Mouse (Mus musculus) kidney, adult 18-20 months (tissue): Measurements from ENCODE around the gene Maco1.
A peak's percentile ranks its signal among the peaks of the same experiment; 100 is the strongest.

Experiments used
- DNase-seq: peaks from one replicate; pipeline ENCODE4 v3.0.0; 2021

Gene Maco1

GRCm38 (mm10) chr4:134853259-134853636 is at the start of gene Maco1:
Gene Maco1 (minus strand): TSS chr4:134853345.
- DNase-seq: peak; percentile 100

DNA sequence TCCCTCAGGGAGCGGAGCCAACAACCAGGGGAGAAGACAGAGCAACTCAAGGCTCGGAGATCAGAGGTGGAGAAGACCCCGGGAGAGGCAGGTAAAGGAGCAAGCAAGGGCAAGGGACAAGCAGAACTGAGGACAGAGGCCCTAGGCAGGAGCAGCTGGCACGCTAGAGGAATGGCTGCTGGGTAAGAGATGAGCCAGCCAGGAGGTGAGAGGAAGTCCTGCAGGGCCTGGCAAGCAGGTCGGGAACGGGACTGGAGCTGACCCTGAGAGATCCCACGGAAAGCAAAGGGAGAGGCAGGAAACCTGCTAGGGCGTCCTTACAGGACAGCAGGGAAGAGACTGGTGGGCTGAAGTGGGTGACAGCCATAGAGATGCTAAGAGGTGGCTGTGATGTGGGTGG is 48.0 kb upstream of the Maco1 start:
- no peak for DNase-seq

DNA sequence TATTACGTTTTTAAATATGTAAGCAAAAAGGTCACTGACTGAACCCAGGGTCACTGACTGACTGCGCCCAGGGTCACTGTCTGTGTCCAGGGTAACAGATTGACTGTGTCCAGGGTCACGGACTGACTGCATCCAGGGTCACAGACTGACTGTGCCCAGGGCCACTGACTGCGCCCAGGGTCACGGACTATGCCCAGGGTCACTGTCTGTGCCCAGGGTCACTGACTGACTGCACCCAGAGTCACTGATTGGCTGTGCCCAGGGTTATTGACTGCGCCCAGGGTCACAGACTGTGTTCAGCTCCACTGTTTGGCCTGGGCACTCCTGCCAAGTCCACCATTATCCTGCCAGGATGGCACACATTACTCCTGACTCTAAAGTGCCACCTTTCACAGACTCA is 44.1 kb upstream of the Maco1 start:
- DNase-seq: no peak

GRCm38 (mm10) chr4:134892096-134892495 is 39.0 kb upstream of the Maco1 start:
- peak; percentile 63 for DNase-seq

DNA sequence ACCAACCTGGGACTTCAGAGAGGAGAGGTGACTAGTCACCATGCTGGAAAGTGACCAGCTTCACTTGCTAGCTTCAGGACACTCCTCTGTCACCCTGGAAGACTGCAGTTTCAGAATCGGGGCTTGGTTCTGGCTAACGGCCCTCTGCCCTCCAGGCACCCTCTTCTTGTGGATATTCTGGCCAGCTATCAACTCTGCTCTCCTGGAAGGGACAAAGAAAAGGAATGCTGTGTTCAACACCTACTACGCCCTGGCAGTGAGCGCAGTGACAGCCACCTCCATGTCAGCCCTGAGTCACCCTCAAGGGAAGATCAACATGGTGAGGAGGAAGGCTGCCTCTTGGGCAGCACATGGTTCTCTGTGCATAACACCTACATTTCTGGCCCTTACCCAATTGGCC is 31.2 kb upstream of the Maco1 start:
- no peak for DNase-seq

DNA sequence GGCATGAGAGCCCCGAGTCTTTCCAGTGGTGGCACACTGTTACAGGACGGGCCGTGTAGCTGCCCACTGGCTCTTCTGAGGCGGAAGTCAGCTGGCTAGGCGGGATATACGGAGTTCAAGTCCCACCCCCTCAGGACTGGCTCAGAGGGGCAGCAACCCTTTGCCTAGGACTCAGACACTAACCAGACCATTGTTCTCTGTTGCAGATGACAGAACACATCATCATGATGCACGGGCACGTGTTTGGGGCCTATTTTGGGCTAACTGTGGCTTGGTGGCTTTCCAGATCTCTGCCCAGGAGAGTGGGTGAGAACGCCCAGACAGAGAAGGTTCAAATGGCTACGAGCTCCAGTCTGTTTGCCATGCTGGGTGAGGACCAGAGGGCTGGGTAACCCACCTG is 30.7 kb upstream of the Maco1 start:
- DNase-seq: no peak

- peak; percentile 49 for DNase-seq
These were observed 30.1 kb upstream of the Maco1 start for GRCm38 (mm10) chr4:134883266-134883665.

DNA sequence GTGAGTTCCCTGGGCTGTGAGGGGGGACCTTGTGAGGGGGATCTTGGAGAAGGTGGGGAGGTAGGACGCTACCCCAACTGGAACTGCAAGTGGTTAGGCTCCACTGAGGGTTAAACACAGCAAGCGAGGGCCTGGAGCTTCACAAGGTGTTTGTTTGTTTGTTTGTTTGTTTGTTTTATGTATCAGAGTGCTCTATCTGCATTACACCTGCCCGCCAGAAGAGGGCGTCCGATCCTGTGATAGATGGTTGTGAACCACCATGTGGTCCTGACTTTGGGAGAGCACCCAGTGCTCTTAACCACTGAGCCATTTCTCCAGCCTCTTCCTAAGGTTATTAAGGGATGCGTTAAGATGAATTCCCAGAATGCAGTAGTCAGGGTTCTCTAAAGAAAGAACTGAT is 26.9 kb upstream of the Maco1 start:
- DNase-seq: peak; percentile 19

- peak; percentile 80 for DNase-seq
These were observed 26.4 kb upstream of the Maco1 start for GRCm38 (mm10) chr4:134879410-134879981.

DNA sequence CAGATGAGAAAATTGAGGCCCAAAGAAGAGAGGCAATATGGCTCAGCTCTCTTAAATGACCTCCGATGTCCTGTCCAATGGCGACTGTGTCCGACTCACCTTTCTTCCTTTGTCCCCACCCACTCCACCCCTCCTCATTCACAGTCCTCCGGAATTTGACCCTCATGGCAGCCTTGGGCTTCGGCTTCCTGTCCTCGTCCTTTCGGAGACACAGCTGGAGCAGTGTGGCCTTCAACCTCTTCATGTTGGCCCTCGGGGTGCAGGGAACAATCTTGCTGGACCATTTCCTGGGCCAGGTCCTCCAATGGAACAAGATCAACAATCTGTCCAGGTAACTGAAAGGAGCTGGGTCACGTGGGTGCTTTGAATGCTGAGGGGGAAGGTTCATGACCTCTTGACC is 23.0 kb upstream of the Maco1 start:
- no peak for DNase-seq

- no peak for DNase-seq
These were observed 18.8 kb upstream of the Maco1 start for GRCm38 (mm10) chr4:134871950-134872349.

- no peak for DNase-seq
These were observed 18.3 kb upstream of the Maco1 start for GRCm38 (mm10) chr4:134871477-134871876.

DNA sequence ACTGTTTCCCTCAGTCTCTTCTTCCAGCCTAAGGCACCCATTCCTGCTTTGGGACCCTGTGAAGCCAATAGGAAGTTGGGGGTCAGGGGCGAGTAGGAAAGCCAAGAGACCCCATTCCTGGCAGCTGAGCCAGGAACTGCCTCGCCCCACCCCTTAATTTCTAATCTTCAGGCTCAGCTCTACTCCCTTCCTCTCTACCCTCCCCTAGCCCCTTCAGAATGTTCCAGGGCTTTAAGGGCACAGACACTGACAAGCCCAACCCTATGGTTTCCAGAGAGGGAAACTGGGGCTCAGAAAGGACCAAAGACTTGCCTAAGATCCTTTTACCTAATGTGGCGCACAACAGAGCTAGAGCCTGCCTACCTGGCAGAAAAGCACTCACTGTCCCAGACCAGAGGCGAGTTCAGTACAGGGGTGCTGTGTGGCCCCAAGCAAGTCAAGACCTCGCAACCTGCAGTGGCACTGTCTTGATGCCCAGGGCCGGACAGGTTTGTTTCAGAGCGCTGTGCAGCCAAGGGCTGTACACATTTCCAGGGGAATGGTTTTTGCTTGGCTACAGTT is 16.8 kb upstream of the Maco1 start:
- DNase-seq: no peak

DNA sequence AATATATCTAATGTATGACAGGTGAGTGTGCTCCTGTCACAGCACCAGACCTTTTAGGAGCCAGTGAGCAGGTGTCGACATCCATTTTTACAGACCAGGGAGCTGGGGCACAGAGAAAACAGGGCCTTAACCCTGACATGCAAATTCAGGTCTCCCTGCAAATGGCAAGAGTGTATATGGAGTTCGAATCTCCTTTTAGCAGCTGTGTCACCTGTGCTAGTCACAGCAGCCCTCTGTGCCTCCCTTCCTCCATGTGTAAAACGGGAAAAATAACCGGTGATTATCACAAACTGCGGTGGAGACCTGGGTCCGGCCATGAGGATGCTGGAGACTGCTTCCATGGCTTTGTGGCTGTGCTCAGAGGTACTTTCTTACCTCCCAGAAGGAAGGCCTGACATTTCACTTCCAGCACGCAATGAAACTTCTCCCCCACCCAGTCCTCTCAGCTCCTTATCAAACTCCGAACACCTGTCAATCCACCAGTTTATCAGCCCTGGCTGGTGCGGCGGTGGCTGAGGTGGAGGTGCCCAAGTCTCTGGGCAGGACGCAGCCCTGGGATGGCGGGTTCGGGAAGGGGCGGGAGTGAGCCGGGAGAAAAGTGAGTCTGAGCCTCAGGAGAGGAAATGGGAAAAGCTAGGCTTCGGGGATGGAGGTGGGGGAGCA is 16.1 kb upstream of the Maco1 start:
- no peak for DNase-seq

GRCm38 (mm10) chr4:134868490-134868889 is 15.3 kb upstream of the Maco1 start:
- no peak for DNase-seq

DNA sequence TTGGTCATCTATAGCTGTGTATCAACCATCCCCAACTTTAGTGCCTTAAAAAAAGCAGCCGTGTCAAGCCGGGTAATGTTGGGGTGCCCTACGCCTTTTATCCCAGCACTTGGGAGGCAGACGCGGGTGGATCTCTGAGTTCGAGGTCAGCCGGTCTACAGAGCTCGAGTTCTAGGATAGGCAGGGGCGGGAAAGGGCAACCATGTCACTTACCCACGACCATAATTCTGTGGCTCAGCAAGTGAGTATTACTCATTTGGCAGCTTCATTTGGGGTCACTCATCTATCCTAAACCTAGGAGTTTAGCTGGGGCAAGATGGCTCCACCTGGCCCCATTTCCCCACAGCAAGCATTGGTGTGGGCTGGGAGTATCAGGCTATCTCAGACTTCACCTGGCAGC is 14.9 kb upstream of the Maco1 start:
- DNase-seq: no peak

DNA sequence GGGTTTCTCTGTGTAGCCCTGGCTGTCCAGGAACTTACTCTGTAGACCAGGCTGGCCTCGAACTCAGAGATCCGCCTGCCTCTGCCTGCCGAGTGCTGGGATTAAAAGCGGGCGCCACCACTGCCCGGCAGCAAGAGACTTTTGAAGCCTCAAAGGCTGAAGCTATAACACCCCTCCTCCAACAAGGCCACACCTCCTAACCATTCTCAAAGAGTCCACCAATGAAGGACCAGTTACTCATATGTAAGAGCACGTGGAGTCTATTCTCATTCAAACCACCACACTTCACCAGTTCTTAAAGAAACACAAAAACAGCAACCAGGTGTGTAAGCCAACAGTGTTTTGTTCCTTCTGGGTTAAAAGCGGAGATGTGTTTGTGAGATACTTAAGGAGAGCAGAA is 14.5 kb upstream of the Maco1 start:
- DNase-seq: no peak

DNA sequence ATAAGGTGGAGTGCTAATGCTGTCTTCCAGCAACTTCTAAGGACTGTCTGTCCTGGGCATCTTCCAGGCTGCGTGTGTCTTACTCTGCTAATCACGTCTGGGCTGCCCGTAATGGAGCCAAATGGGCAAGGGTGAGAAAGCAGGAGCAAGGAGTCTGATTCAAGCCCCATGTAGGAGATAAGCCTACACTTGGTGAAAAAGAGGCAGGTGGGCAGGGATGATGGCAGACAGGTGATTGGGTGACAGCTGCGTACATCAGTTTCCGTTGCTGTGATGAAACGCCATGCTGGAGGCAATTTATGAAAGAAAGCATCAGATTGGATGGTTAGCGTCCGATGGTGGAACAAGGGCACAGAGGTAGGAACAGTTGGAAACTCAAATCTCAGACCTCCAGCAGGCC is 14.1 kb upstream of the Maco1 start:
- DNase-seq: no peak

DNA sequence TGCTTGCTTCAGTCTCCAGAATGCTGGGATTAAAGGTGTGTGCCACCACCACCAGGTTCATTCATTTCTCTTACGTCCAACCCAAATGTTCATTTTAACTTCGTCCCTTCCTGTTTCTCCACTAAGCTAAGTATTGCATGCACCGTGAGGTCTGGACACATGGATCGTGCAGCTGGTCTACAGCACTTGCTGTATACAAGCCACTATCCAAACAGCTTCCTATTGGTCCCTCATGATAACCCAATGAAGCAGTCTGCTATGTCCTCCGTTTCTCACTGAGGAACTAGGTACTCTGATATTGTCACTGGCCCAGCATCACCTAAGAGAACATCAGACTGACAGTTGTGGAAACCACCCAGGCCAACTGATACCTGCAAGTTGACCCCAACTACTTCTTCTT is 12.6 kb upstream of the Maco1 start:
- DNase-seq: no peak

- DNase-seq: no peak
These were observed 12.2 kb upstream of the Maco1 start for GRCm38 (mm10) chr4:134865340-134865739.

DNA sequence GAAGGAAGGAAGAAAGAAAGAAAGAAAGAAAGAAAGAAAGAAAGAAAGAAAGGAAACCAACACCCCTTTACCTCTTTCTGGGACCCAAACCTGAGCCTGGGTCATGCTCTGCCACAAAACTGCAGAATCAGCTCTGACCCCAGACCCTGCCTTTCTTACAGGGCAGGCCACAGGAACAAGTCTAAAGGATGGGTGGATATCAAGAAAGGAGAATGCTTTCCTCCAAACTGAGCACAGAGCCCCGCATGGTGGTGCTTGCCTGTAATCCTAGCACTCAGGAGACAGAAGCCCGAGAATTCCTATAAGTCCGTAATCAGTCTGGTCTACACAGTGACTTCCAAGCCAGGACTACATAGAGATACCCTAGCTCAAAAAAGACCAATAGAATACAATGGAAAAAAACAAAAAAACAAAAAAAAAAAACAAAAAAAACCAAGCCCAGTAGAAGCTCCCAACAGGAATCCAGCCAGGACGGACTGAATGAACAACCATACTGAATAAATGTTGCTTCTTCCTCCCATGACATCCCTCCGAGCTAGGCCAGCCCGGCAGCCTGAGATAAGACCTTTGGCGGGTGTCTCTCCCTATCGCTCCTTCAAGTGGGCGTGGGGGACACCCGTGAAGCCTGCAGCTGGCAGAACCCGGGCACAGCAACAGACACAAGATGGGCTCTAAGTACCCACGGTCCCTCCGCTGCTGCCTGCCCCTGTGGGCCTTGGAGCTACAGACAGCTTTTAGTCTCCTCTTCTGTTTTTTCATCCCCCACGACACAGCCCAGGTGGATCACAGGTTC is 11.0 kb upstream of the Maco1 start, which contains the start of gene Rhd:
TSS of gene Rhd (plus strand) at position 600 of the 793 bp plus-strand sequence.
- no peak for DNase-seq

DNA sequence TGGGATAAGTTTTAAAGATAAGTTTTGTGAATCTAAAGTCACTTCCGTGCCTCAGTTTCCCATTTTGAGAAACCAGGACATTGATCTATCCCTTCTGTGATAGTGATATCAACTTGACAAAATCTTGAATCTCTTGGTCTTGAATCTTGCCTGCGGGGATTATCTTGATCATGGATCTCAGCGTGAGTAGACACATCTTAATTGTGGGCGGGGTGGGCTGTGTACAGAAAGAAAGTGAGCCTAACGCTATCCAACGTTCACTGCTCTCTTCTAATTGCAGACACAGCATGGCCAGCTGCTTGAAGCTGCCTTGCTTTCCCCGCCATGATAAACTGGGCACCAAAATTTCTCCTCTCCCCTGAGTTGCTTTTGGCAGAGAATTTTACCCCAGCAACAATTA is 9.9 kb upstream of the Maco1 start:
- DNase-seq: no peak

DNA sequence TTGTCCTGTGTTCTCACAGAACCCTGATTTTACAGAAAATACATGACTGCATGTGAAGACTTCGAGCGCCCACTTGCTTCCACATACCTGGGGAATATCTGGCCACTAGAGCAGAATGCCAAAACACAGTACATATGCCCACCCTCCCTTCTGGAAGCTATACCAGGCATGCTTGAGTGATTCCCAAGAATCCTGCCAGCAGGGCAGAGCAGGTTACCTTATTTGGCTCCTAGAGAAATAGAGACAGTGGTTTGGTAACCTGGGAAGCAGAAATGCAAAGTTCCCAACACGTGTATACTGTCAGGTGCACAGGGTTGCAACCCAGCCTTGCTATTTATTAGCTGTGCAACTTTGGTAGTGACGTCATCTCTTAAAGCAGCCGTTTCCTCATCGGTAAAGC is 8.7 kb upstream of the Maco1 start:
- peak; percentile 18 for DNase-seq

DNA sequence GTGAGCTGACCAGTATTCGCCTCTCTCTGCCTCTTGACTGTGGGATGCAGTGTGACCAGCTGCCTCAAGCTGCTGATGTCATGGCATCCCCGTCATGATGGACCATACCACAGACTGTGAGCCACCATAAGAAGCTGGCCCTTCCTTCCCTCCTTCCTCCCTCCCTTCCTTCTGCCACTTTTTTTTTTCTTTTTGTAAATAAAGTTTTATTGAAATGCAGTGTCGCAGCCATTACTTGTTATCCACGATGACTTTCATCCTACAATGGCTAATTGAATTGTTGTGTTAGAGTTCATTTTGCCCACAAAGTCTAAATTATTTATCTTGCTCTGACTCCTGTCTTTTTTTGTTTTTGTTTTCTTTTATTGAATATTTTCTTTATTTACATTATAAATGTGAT is 5.3 kb upstream of the Maco1 start:
- DNase-seq: no peak
